Comparison of ENCODE assay signal across 22 mouse cellular contexts in genomic region chr1:106268028-106268799, GRCm38 (mm10).
DNase-seq lines count a peak whose midpoint lies in the region; ATAC-seq and TF ChIP-seq lines count a peak whose summit lies in the region.
"Had no signal": no experiment of that assay in that cellular context is flagged by ENCODE, and none has a peak within 500 bp of the region (broad histone marks: within the 10 kb centered on the region; RNA-seq: fewer than 3 reads in every experiment).

No protein-coding gene starts in this region.

- no peaks in the 10 kb centered on the region for H3K27me3 ChIP-seq in midbrain, embryonic 11.5 days (ENCODE audit: control insufficient read depth, insufficient read depth, low read length)
- no peaks in the 10 kb centered on the region for H3K27me3 ChIP-seq in midbrain, postnatal 0 days (ENCODE audit: insufficient read depth, low read length)
- H3K27me3 ChIP-seq: embryonic facial prominence, embryonic 13.5 days; kidney, embryonic 15.5 days; liver, embryonic 13.5 days; midbrain, embryonic 13.5 days; neural tube, embryonic 15.5 days had no signal

- H3K9me3 ChIP-seq in midbrain, embryonic 11.5 days (ENCODE audit: control insufficient read depth, low read length): no peaks in the 10 kb centered on the region
- H3K9me3 ChIP-seq in midbrain, postnatal 0 days (ENCODE audit: low read length): no peaks in the 10 kb centered on the region
- H3K9me3 ChIP-seq: embryonic facial prominence, embryonic 13.5 days; forebrain, embryonic 10.5 days; kidney, embryonic 15.5 days; liver, embryonic 13.5 days; midbrain, embryonic 13.5 days; neural tube, embryonic 15.5 days had no signal

- H3K4me3 ChIP-seq in midbrain, embryonic 11.5 days (ENCODE audit: low read depth, low read length): no peak overlapping the region
- no peak overlapping the region for H3K4me3 ChIP-seq in midbrain, postnatal 0 days (ENCODE audit: low read depth, low read length)
- H3K4me3 ChIP-seq: embryonic facial prominence, embryonic 13.5 days; forebrain, embryonic 10.5 days; kidney, embryonic 15.5 days; liver, embryonic 13.5 days; midbrain, embryonic 13.5 days; myocyte; neural tube, embryonic 15.5 days had no signal

- H3K9ac ChIP-seq in midbrain, embryonic 11.5 days (ENCODE audit: low read length): no peak overlapping the region
- H3K9ac ChIP-seq in midbrain, postnatal 0 days (replicated peaks; ENCODE audit: low read length, poor library complexity, severe bottlenecking): no peak overlapping the region
- H3K9ac ChIP-seq: embryonic facial prominence, embryonic 13.5 days; kidney, embryonic 15.5 days; liver, embryonic 13.5 days; midbrain, embryonic 13.5 days; neural tube, embryonic 15.5 days had no signal

- H3K36me3 ChIP-seq in midbrain, embryonic 11.5 days (ENCODE audit: control insufficient read depth, insufficient read depth, low read length): no peaks in the 10 kb centered on the region
- H3K36me3 ChIP-seq in midbrain, postnatal 0 days (ENCODE audit: insufficient read depth, low read length): no peaks in the 10 kb centered on the region
- H3K36me3 ChIP-seq: embryonic facial prominence, embryonic 13.5 days; forebrain, embryonic 10.5 days; kidney, embryonic 15.5 days; liver, embryonic 13.5 days; midbrain, embryonic 13.5 days; neural tube, embryonic 15.5 days had no signal

- 95% methylated on average over 6 of the region's 6 CpGs for WGBS in midbrain, embryonic 11.5 days
- 89% methylated on average over 6 of the region's 6 CpGs for WGBS in midbrain, postnatal 0 days

- no peak for TF ChIP-seq CTCF in midbrain, postnatal 0 days (IDR thresholded peaks at IDR 0.05)

- H3K27ac ChIP-seq in midbrain, embryonic 11.5 days (ENCODE audit: low read depth, low read length): no peak overlapping the region
- no peak overlapping the region for H3K27ac ChIP-seq in midbrain, postnatal 0 days (ENCODE audit: low read depth, low read length)
- H3K27ac ChIP-seq: embryonic facial prominence, embryonic 13.5 days; forebrain, embryonic 10.5 days; hindbrain, postnatal 0 days; kidney, embryonic 15.5 days; liver, embryonic 13.5 days; midbrain, embryonic 13.5 days; neural tube, embryonic 15.5 days; stomach, postnatal 0 days had no signal

- H3K4me1 ChIP-seq in midbrain, embryonic 11.5 days (ENCODE audit: control insufficient read depth, insufficient read depth, low read length): peaks cover 2% of the 10 kb centered on the region; the same call in 1 of the 2 replicates
- H3K4me1 ChIP-seq in midbrain, postnatal 0 days (ENCODE audit: insufficient read depth, low read length): 0 out of 2 replicates have a peak, but pooled peaks cover 3% of the 10 kb centered on the region
- H3K4me1 ChIP-seq: liver, embryonic 13.5 days had no signal

- no peak overlapping the region for H3K4me2 ChIP-seq in midbrain, embryonic 11.5 days
- no peak overlapping the region for H3K4me2 ChIP-seq in midbrain, postnatal 0 days (ENCODE audit: low read depth, low read length, poor library complexity, severe bottlenecking)
- H3K4me2 ChIP-seq: embryonic facial prominence, embryonic 13.5 days; heart, embryonic 11.5 days; kidney, embryonic 15.5 days; liver, embryonic 13.5 days; midbrain, embryonic 13.5 days; neural tube, embryonic 15.5 days had no signal

- ATAC-seq in midbrain, embryonic 11.5 days (ENCODE audit: low FRiP score): no peak
- no peak for ATAC-seq in midbrain, postnatal 0 days (ENCODE audit: low FRiP score)
- ATAC-seq: hindbrain, postnatal 0 days; midbrain, embryonic 13.5 days had no signal

- DNase-seq in adrenal gland, adult 2 months: peak; percentile 51
- DNase-seq in adrenal gland, adult 18-20 months (ENCODE audit: low spot score in 2 of 2): no peak
- DNase-seq in midbrain, embryonic 11.5 days (ENCODE audit: low spot score, missing footprints): peak; percentile 28
- DNase-seq in midbrain, postnatal 0 days (ENCODE audit: low spot score): no peak
- peak; percentile 93 for DNase-seq in fat pad, adult 2 months (ENCODE audit: extremely low read depth, low read depth, low spot score)
- peak; percentile 64 for DNase-seq in lung, postnatal 25 days (ENCODE audit: low spot score)
- DNase-seq in MN1 (ENCODE audit: low spot score): no peak
- no peak for DNase-seq in frontal cortex, postnatal 36 days (ENCODE audit: low spot score in 2 of 2)
- DNase-seq: cerebellum, adult 18-20 months; gastrocnemius, postnatal 25 days; left cerebral cortex, postnatal 4 days; liver, embryonic 13.5 days; thymus, postnatal 25 days had no signal

Comparison
In these comparisons a context has a peak if more than half of its experiments do, and no peak if none do; other contexts are left out.
1. DNase-seq: peak in adrenal gland, adult 2 months (single experiment), midbrain, embryonic 11.5 days (single experiment), fat pad, adult 2 months (single experiment) and lung, postnatal 25 days (single experiment); none in adrenal gland, adult 18-20 months (0 of 2), midbrain, postnatal 0 days (single experiment), MN1 (single experiment) and frontal cortex, postnatal 36 days (0 of 2).